Mouse (Mus musculus) midbrain, embryonic 15.5 days (tissue): Measurements from ENCODE around the gene Rarb. TPM values are rescaled to one million over a fixed set of nuclear protein-coding genes. Genes with fewer than 3 reads are reported as not detected.

Experiments used
- ATAC-seq: fragments of 200-750 bp; cut with Nextera tagmentation; replicated peaks from 2 replicates; pipeline ENCODE4 v1.8.0; 2017; ENCODE audit warnings: moderate TSS enrichment
- H3K27ac ChIP-seq: fragments of 300-500 bp; sonication (generic); 2 replicates; pipeline ENCODE4 v1.5.1; 2015; ENCODE audit warnings: mild to moderate bottlenecking, inconsistent platforms
- H3K27me3 ChIP-seq: fragments of 300-500 bp; sonication (generic); replicated peaks from 2 replicates; pipeline ENCODE4 v1.6.1; 2015; ENCODE audit warnings: inconsistent platforms
- H3K36me3 ChIP-seq: fragments of 300-500 bp; sonication (generic); replicated peaks from 2 replicates; pipeline ENCODE4 v1.6.1; 2015; ENCODE audit warnings: inconsistent platforms
- H3K4me1 ChIP-seq: fragments of 300-500 bp; sonication (generic); 2 replicates; pipeline ENCODE4 v1.6.1; 2015; ENCODE audit warnings: inconsistent platforms
- H3K4me2 ChIP-seq: fragments of 300-500 bp; sonication (generic); 2 replicates; pipeline ENCODE4 v1.6.1; 2015; ENCODE audit warnings: inconsistent platforms, mild to moderate bottlenecking, moderate library complexity
- H3K4me3 ChIP-seq: fragments of 300-500 bp; sonication (generic); 2 replicates; pipeline ENCODE4 v1.5.1; 2015; ENCODE audit warnings: mild to moderate bottlenecking, inconsistent platforms
- H3K9ac ChIP-seq: fragments of 300-500 bp; sonication (generic); 2 replicates; pipeline ENCODE4 v1.6.1; 2015; ENCODE audit warnings: mild to moderate bottlenecking, inconsistent platforms
- H3K9me3 ChIP-seq: fragments of 300-500 bp; sonication (generic); 2 replicates; pipeline ENCODE4 v1.6.1; 2016; ENCODE audit warnings: inconsistent platforms
- WGBS: fragments of 180-500 bp; shearing (Covaris S2); methylation state at CpG from one replicate; pipeline ENCODE4 v1.1.7; 2015; ENCODE audit warnings: mixed read lengths; 5-methylcytosine and 5-hydroxymethylcytosine counted together
- polyA plus RNA-seq: library from polyadenylated mRNA; unstranded; fragments of >200 nt; fragmentation: Nextera tagmentation; extraction: Ambion mirVana; gene quantifications from 2 replicates; pipeline ENCODE4 v1.2.1, GENCODE M21; 2015

Rarb gene
- polyA plus RNA-seq, 1 experiment from 2014 or later: 8.1 TPM

- H3K4me2 ChIP-seq: no peak overlapping the region
- peaks cover 9% of the 10 kb centered on the region; the same call in 1 of the 2 replicates for H3K27me3 ChIP-seq
- WGBS: 77% methylated on average over 7 of the region's 7 CpGs
- no peak overlapping the region for H3K4me3 ChIP-seq
- H3K9me3 ChIP-seq: no peaks in the 10 kb centered on the region
- no peak overlapping the region for H3K27ac ChIP-seq
- H3K9ac ChIP-seq: no peak overlapping the region
- H3K36me3 ChIP-seq: no peaks in the 10 kb centered on the region
- no peak for ATAC-seq
- H3K4me1 ChIP-seq: 0 out of 2 replicates have a peak, but pooled peaks cover 8% of the 10 kb centered on the region
Observed at GRCm38 (mm10) chr14:16569506-16570001, 249.4 kb downstream of the Rarb start.

- ATAC-seq: peak; percentile 57; the same call in 1 of the 2 replicates
- Histone ChIP-seq H3K4me2 (no peak overlapping the region), H3K36me3 (no peaks in the 10 kb centered on the region), H3K4me3 (no peak overlapping the region), H3K9ac (no peak overlapping the region), H3K27ac (no peak overlapping the region), H3K4me1 (no peaks in the 10 kb centered on the region), H3K9me3 (no peaks in the 10 kb centered on the region), H3K27me3 (no peaks in the 10 kb centered on the region)
- 80% methylated on average over 1 of the region's 1 CpGs for WGBS
Observed at GRCm38 (mm10) chr14:16566920-16567319, 252.0 kb downstream of the Rarb start.

GRCm38 (mm10) chr14:16563912-16564311 lies 255.0 kb downstream of the Rarb start:
- H3K9me3 ChIP-seq: no peaks in the 10 kb centered on the region
- H3K4me2 ChIP-seq: no peak overlapping the region
- H3K9ac ChIP-seq: no peak overlapping the region
- no peaks in the 10 kb centered on the region for H3K4me1 ChIP-seq
- no peak overlapping the region for H3K4me3 ChIP-seq
- H3K27ac ChIP-seq: no peak overlapping the region
- ATAC-seq: no peak
- 89% methylated on average over 2 of the region's 2 CpGs for WGBS
- H3K27me3 ChIP-seq: no peaks in the 10 kb centered on the region
- H3K36me3 ChIP-seq: no peaks in the 10 kb centered on the region

GRCm38 (mm10) chr14:16561496-16562170 lies 257.3 kb downstream of the Rarb start:
- Histone ChIP-seq H3K9ac (no peak overlapping the region), H3K36me3 (no peaks in the 10 kb centered on the region), H3K9me3 (no peaks in the 10 kb centered on the region), H3K27me3 (no peaks in the 10 kb centered on the region), H3K4me3 (no peak overlapping the region), H3K4me1 (no peaks in the 10 kb centered on the region), H3K4me2 (no peak overlapping the region), H3K27ac (no peak overlapping the region)
- 93% methylated on average over 6 of the region's 6 CpGs for WGBS
- ATAC-seq: no peak

GRCm38 (mm10) chr14:16559294-16560217 lies 259.4 kb downstream of the Rarb start:
- ATAC-seq: no peak
- Histone ChIP-seq H3K27ac (no peak overlapping the region), H3K4me3 (no peak overlapping the region), H3K4me1 (peaks cover 6% of the 10 kb centered on the region; the same call in 1 of the 2 replicates), H3K9me3 (no peaks in the 10 kb centered on the region), H3K27me3 (no peaks in the 10 kb centered on the region), H3K9ac (no peak overlapping the region), H3K4me2 (no peak overlapping the region), H3K36me3 (no peaks in the 10 kb centered on the region)
- 74% methylated on average over 12 of the region's 12 CpGs for WGBS

GRCm38 (mm10) chr14:16558033-16558432 lies 260.9 kb downstream of the Rarb start:
- H3K4me3 ChIP-seq: no peak overlapping the region
- no peaks in the 10 kb centered on the region for H3K9me3 ChIP-seq
- H3K27me3 ChIP-seq: no peaks in the 10 kb centered on the region
- peaks cover 13% of the 10 kb centered on the region; the same call in 1 of the 2 replicates for H3K4me1 ChIP-seq
- ATAC-seq: no peak
- H3K27ac ChIP-seq: no peak overlapping the region
- H3K4me2 ChIP-seq: no peak overlapping the region
- 91% methylated on average over 2 of the region's 2 CpGs for WGBS
- no peak overlapping the region for H3K9ac ChIP-seq
- H3K36me3 ChIP-seq: no peaks in the 10 kb centered on the region

GRCm38 (mm10) chr14:16554643-16555459 lies 264.1 kb downstream of the Rarb start:
- 62% methylated on average over 12 of the region's 12 CpGs for WGBS
- Histone ChIP-seq H3K27me3 (no peaks in the 10 kb centered on the region), H3K36me3 (no peaks in the 10 kb centered on the region), H3K27ac (peak overlapping the region; percentile 17; the same call in 1 of the 2 replicates), H3K4me3 (no peak overlapping the region), H3K4me1 (peaks cover 15% of the 10 kb centered on the region; the same call in 1 of the 2 replicates), H3K9ac (no peak overlapping the region), H3K9me3 (no peaks in the 10 kb centered on the region), H3K4me2 (no peak overlapping the region)
- peak; percentile 48; the same call in 1 of the 2 replicates for ATAC-seq

- Histone ChIP-seq H3K4me2 (no peak overlapping the region), H3K27me3 (no peaks in the 10 kb centered on the region), H3K9me3 (no peaks in the 10 kb centered on the region), H3K4me3 (no peak overlapping the region), H3K27ac (peak overlapping the region; percentile 17; the same call in 1 of the 2 replicates), H3K36me3 (no peaks in the 10 kb centered on the region), H3K4me1 (peaks cover 15% of the 10 kb centered on the region; the same call in 1 of the 2 replicates), H3K9ac (no peak overlapping the region)
- 38% methylated on average over 1 of the region's 1 CpGs for WGBS
- no peak; the same call in 1 of the 2 replicates for ATAC-seq
Observed at GRCm38 (mm10) chr14:16554319-16554642, 264.7 kb downstream of the Rarb start.

GRCm38 (mm10) chr14:16552293-16552692 lies 266.7 kb downstream of the Rarb start:
- H3K27me3 ChIP-seq: no peaks in the 10 kb centered on the region
- H3K4me3 ChIP-seq: no peak overlapping the region
- no peaks in the 10 kb centered on the region for H3K9me3 ChIP-seq
- H3K36me3 ChIP-seq: no peaks in the 10 kb centered on the region
- 73% methylated on average over 1 of the region's 1 CpGs for WGBS
- ATAC-seq: no peak
- H3K4me1 ChIP-seq: peaks cover 15% of the 10 kb centered on the region; the same call in 1 of the 2 replicates
- H3K9ac ChIP-seq: no peak overlapping the region
- H3K27ac ChIP-seq: no peak overlapping the region
- no peak overlapping the region for H3K4me2 ChIP-seq

- H3K4me1 ChIP-seq: peaks cover 15% of the 10 kb centered on the region; the same call in 1 of the 2 replicates
- no peaks in the 10 kb centered on the region for H3K9me3 ChIP-seq
- H3K4me2 ChIP-seq: no peak overlapping the region
- ATAC-seq: no peak
- H3K27ac ChIP-seq: no peak overlapping the region
- no peaks in the 10 kb centered on the region for H3K27me3 ChIP-seq
- 85% methylated on average over 1 of the region's 1 CpGs for WGBS
- no peaks in the 10 kb centered on the region for H3K36me3 ChIP-seq
- H3K4me3 ChIP-seq: no peak overlapping the region
- H3K9ac ChIP-seq: no peak overlapping the region
Observed at GRCm38 (mm10) chr14:16551843-16552242, 267.1 kb downstream of the Rarb start.

GRCm38 (mm10) chr14:16548200-16548576 lies 270.8 kb downstream of the Rarb start:
- 0 out of 2 replicates have a peak, but pooled peaks cover 3% of the 10 kb centered on the region for H3K4me1 ChIP-seq
- WGBS: 84% methylated on average over 8 of the region's 8 CpGs
- no peak for ATAC-seq
- no peak overlapping the region for H3K9ac ChIP-seq
- H3K4me2 ChIP-seq: no peak overlapping the region
- no peaks in the 10 kb centered on the region for H3K27me3 ChIP-seq
- H3K9me3 ChIP-seq: no peaks in the 10 kb centered on the region
- no peak overlapping the region for H3K27ac ChIP-seq
- no peaks in the 10 kb centered on the region for H3K36me3 ChIP-seq
- no peak overlapping the region for H3K4me3 ChIP-seq
